Mouse (Mus musculus): ENCODE data around the gene Mtx1. TPM values are rescaled to one million over a fixed set of nuclear protein-coding genes. Genes with fewer than 3 reads are reported as not detected.

Gene Mtx1
- total and polyA plus RNA-seq, 2 experiments from 2014 or later, result 108 to 176 TPM

GRCm38 (mm10) chr3:89177242-89178106 is 49.4 kb downstream of the Mtx1 start, which contains the start of gene Scamp3:
Gene Scamp3 (plus strand): TSS chr3:89177473.
- Histone ChIP-seq H3K36me3 (ENCODE audit: insufficient read depth, low read length) (peaks cover 62% of the 10 kb centered on the region), H3K27me3 (ENCODE audit: insufficient read depth, low read length) (no peaks in the 10 kb centered on the region), H3K4me3 (ENCODE audit: low read depth, low read length) (peak within 1 kb of the TSS; percentile 76), H3K27ac (ENCODE audit: low read depth, low read length) (peak within 1 kb of the TSS; percentile 74), H3K9me3 (ENCODE audit: low read length) (no peaks in the 10 kb centered on the region), H3K9ac (replicated peaks; ENCODE audit: low read length, poor library complexity, severe bottlenecking) (peak within 1 kb of the TSS; percentile 74), H3K4me2 (ENCODE audit: low read depth, low read length, poor library complexity, severe bottlenecking) (peak within 1 kb of the TSS; percentile 68), H3K4me1 (ENCODE audit: insufficient read depth, low read length) (peaks cover 8% of the 10 kb centered on the region)
- DNase-seq (ENCODE audit: low spot score) (peak; percentile 97), ATAC-seq (ENCODE audit: low FRiP score) (peak; percentile 95)
- under 1% methylated on average over 43 of the region's 43 CpGs for WGBS
- no peak for TF ChIP-seq CTCF (IDR thresholded peaks at IDR 0.05)

DNA sequence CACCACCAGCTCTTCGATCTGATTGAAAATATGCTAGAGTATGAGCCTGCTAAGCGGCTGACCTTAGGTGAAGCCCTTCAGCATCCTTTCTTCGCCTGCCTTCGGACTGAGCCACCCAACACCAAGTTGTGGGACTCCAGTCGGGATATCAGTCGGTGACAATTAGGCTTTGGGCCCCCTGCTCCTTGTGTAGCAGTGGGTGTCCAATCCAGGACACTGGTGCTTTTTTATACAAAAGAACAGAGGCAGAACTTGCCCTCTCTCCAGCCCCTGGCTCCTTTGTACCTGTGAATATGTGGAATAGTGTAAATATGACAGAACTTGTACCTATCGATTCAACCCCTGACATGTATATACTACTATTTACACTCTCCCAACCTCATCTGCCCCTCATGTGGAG is 50.5 kb downstream of the Mtx1 start:
- DNase-seq (ENCODE audit: low spot score) (no peak), ATAC-seq (ENCODE audit: low FRiP score) (no peak)
- no peaks in the 10 kb centered on the region for H3K27me3 ChIP-seq (ENCODE audit: insufficient read depth, low read length)
- H3K4me3 ChIP-seq (ENCODE audit: low read depth, low read length), result no peak overlapping the region
- H3K4me1 ChIP-seq (ENCODE audit: insufficient read depth, low read length), result peaks cover 8% of the 10 kb centered on the region
- no peak overlapping the region for H3K27ac ChIP-seq (ENCODE audit: low read depth, low read length)
- WGBS, result 86% methylated on average over 7 of the region's 7 CpGs
- H3K9me3 ChIP-seq (ENCODE audit: low read length), result no peaks in the 10 kb centered on the region
- H3K4me2 ChIP-seq (ENCODE audit: low read depth, low read length, poor library complexity, severe bottlenecking), result no peak overlapping the region
- peaks cover 54% of the 10 kb centered on the region for H3K36me3 ChIP-seq (ENCODE audit: insufficient read depth, low read length)
- H3K9ac ChIP-seq (replicated peaks; ENCODE audit: low read length, poor library complexity, severe bottlenecking), result no peak overlapping the region
- TF ChIP-seq CTCF (IDR thresholded peaks at IDR 0.05), result no peak

DNA sequence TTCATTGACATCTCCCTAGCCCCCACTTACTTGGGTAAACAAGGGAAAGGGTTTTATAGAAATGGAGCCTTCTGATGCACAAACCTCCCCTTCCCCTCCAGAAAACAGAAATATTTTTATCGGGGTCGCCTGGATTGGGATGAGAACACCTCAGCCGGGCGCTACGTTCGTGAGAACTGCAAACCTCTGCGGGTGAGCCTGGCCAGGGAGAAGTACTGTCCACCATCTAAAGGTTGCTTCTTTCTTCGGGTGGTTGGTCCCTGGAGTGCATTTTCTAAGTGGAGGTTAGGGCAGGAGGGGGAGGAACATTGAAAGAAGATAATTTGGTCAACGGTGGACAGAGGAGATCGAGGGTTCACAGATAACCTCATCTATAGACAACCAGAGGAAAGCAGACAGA is 51.3 kb downstream of the Mtx1 start:
- Histone ChIP-seq H3K4me2 (ENCODE audit: low read depth, low read length, poor library complexity, severe bottlenecking) (no peak overlapping the region), H3K27me3 (ENCODE audit: insufficient read depth, low read length) (no peaks in the 10 kb centered on the region), H3K9ac (replicated peaks; ENCODE audit: low read length, poor library complexity, severe bottlenecking) (no peak overlapping the region), H3K27ac (ENCODE audit: low read depth, low read length) (no peak overlapping the region), H3K4me3 (ENCODE audit: low read depth, low read length) (no peak overlapping the region), H3K9me3 (ENCODE audit: low read length) (no peaks in the 10 kb centered on the region), H3K4me1 (ENCODE audit: insufficient read depth, low read length) (peaks cover 8% of the 10 kb centered on the region), H3K36me3 (ENCODE audit: insufficient read depth, low read length) (peaks cover 57% of the 10 kb centered on the region)
- DNase-seq (ENCODE audit: low spot score) (no peak), ATAC-seq (ENCODE audit: low FRiP score) (no peak)
- no peak for TF ChIP-seq CTCF (IDR thresholded peaks at IDR 0.05)
- WGBS, result 93% methylated on average over 10 of the region's 10 CpGs

GRCm38 (mm10) chr3:89174844-89175243 is 52.0 kb downstream of the Mtx1 start:
- no peak overlapping the region for H3K4me2 ChIP-seq (ENCODE audit: low read depth, low read length, poor library complexity, severe bottlenecking)

GRCm38 (mm10) chr3:89166945-89167344 is 59.9 kb downstream of the Mtx1 start:
- WGBS, result 95% methylated on average over 19 of the region's 19 CpGs
- TF ChIP-seq CTCF (IDR thresholded peaks at IDR 0.05), result no peak

More at GRCm38 (mm10) chr3:89174844-89175243, 52.0 kb downstream of the Mtx1 start:
- Histone ChIP-seq H3K9me3 (ENCODE audit: low read length) (no peaks in the 10 kb centered on the region), H3K9ac (replicated peaks; ENCODE audit: low read length, poor library complexity, severe bottlenecking) (no peak overlapping the region), H3K4me3 (ENCODE audit: low read depth, low read length) (no peak overlapping the region), H3K36me3 (ENCODE audit: insufficient read depth, low read length) (peaks cover 59% of the 10 kb centered on the region), H3K27me3 (ENCODE audit: insufficient read depth, low read length) (no peaks in the 10 kb centered on the region), H3K4me1 (ENCODE audit: insufficient read depth, low read length) (peaks cover 8% of the 10 kb centered on the region), H3K27ac (ENCODE audit: low read depth, low read length) (no peak overlapping the region)
- TF ChIP-seq CTCF (IDR thresholded peaks at IDR 0.05), result no peak
- 93% methylated on average over 11 of the region's 11 CpGs for WGBS
- ATAC-seq (ENCODE audit: low FRiP score) (no peak), DNase-seq (ENCODE audit: low spot score) (no peak)

DNA sequence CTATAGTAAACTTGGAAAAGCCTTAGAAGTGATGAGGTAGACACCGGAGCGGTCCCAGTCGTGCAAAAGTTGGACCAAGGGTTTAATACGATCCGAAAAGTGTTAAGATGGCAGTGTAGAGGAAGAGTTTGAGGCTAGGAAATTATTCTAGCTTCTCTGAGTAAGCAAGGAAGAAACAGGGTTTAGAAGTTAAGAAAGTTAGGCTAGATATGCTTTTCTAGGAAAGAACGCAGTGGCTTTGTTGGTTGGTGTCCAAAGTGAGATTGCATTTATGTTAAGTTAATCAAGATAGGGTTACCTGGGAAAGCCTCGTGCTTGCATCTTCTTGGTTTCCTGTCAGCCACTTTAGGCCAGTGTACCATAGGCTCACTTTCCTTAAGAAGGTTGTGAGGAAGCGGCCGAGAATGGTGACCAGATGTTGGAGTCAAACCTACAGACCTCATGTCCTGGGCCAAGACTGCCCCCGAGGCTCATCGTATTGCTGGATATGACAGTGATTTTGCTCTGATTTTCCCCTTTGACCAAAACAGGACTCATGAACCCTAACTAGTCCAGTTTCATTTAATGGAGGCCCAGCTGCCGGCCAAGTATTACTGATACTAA is 61.5 kb downstream of the Mtx1 start:
- no peak for TF ChIP-seq CTCF (IDR thresholded peaks at IDR 0.05)
- WGBS, result 27% methylated on average over 12 of the region's 12 CpGs
- peak overlapping the region; percentile 76 for H3K4me3 ChIP-seq (ENCODE audit: low read depth, low read length)
- peaks cover 34% of the 10 kb centered on the region for H3K36me3 ChIP-seq (ENCODE audit: insufficient read depth, low read length)
- peak overlapping the region; percentile 63 for H3K4me2 ChIP-seq (ENCODE audit: low read depth, low read length, poor library complexity, severe bottlenecking)
- peak overlapping the region; percentile 87; the same call in 1 of the 2 replicates for H3K27ac ChIP-seq (ENCODE audit: low read depth, low read length)
- peak overlapping the region; percentile 82 for H3K9ac ChIP-seq (replicated peaks; ENCODE audit: low read length, poor library complexity, severe bottlenecking)
- DNase-seq (ENCODE audit: low spot score), result no peak
- peaks cover 7% of the 10 kb centered on the region; the same call in 1 of the 2 replicates for H3K4me1 ChIP-seq (ENCODE audit: insufficient read depth, low read length)
- ATAC-seq (ENCODE audit: low FRiP score), result no peak
- no peaks in the 10 kb centered on the region for H3K9me3 ChIP-seq (ENCODE audit: low read length)
- no peaks in the 10 kb centered on the region for H3K27me3 ChIP-seq (ENCODE audit: insufficient read depth, low read length)

More at GRCm38 (mm10) chr3:89166945-89167344, 59.9 kb downstream of the Mtx1 start:
- ATAC-seq (ENCODE audit: low FRiP score) (no peak), DNase-seq (ENCODE audit: low spot score) (no peak)
- Histone ChIP-seq H3K27ac (ENCODE audit: low read depth, low read length) (no peak overlapping the region), H3K9me3 (ENCODE audit: low read length) (no peaks in the 10 kb centered on the region), H3K9ac (replicated peaks; ENCODE audit: low read length, poor library complexity, severe bottlenecking) (no peak overlapping the region), H3K27me3 (ENCODE audit: insufficient read depth, low read length) (no peaks in the 10 kb centered on the region), H3K4me2 (ENCODE audit: low read depth, low read length, poor library complexity, severe bottlenecking) (no peak overlapping the region), H3K4me1 (ENCODE audit: insufficient read depth, low read length) (peaks cover 7% of the 10 kb centered on the region; the same call in 1 of the 2 replicates), H3K36me3 (ENCODE audit: insufficient read depth, low read length) (peaks cover 41% of the 10 kb centered on the region), H3K4me3 (ENCODE audit: low read depth, low read length) (no peak overlapping the region)
